Mouse (Mus musculus) stomach, embryonic 14.5 days (tissue): Measurements from ENCODE around the gene Dnase1l2. TPM values are rescaled to one million over a fixed set of nuclear protein-coding genes. Genes with fewer than 3 reads are reported as not detected.
A peak's percentile ranks its signal among the peaks of the same experiment; 100 is the strongest.

Experiments
- ATAC-seq: fragments of 200-750 bp; cut with Nextera tagmentation; 2 replicates; pipeline ENCODE4 v1.8.0; 2017; ENCODE audit warnings: low read depth, moderate TSS enrichment; ENCODE audit not compliant: insufficient number of reproducible peaks, insufficient read depth, low FRiP score
- H3K27ac ChIP-seq: fragments of 300-500 bp; sonication (generic); 2 replicates; pipeline ENCODE4 v1.5.1; 2014; ENCODE audit warnings: mild to moderate bottlenecking, low read length, moderate library complexity, mixed read lengths
- H3K27me3 ChIP-seq: fragments of 300-500 bp; sonication (generic); 2 replicates; pipeline ENCODE4 v1.6.1; 2014; ENCODE audit warnings: low read length, control low read depth, mixed read lengths; ENCODE audit not compliant: control insufficient read depth, insufficient read depth
- H3K36me3 ChIP-seq: fragments of 300-500 bp; sonication (generic); 2 replicates; pipeline ENCODE4 v1.6.1; 2014; ENCODE audit warnings: mild to moderate bottlenecking, control low read depth, low read length, moderate library complexity, mixed read lengths; ENCODE audit not compliant: control insufficient read depth, insufficient read depth
- H3K4me1 ChIP-seq: fragments of 300-500 bp; sonication (generic); 2 replicates; pipeline ENCODE4 v1.6.1; 2014; ENCODE audit warnings: low read length, control low read depth, mixed read lengths; ENCODE audit not compliant: control insufficient read depth, insufficient read depth
- H3K4me2 ChIP-seq: fragments of 300-500 bp; sonication (generic); replicated peaks from 2 replicates; pipeline ENCODE4 v1.6.1; 2014; ENCODE audit warnings: low read depth, low read length, control low read depth
- H3K4me3 ChIP-seq: fragments of 300-500 bp; sonication (generic); 2 replicates; pipeline ENCODE4 v1.5.1; 2014; ENCODE audit warnings: low read depth, low read length, control low read depth
- H3K9ac ChIP-seq: fragments of 300-500 bp; sonication (generic); replicated peaks from 2 replicates; pipeline ENCODE4 v1.6.1; 2014; ENCODE audit warnings: low read depth, mild to moderate bottlenecking, control low read depth, low read length, moderate library complexity, mixed read lengths
- H3K9me3 ChIP-seq: fragments of 300-500 bp; sonication (generic); 2 replicates; pipeline ENCODE4 v1.6.1; 2016; ENCODE audit warnings: low read depth, low read length, control low read depth; ENCODE audit not compliant: control insufficient read depth
- WGBS: fragments of 180-500 bp; shearing (Covaris S2); extraction: QIAGEN DNeasy Blood & Tissue Kit; methylation state at CpG from one replicate; pipeline ENCODE4 v1.1.7; 2014; 5-methylcytosine and 5-hydroxymethylcytosine counted together
- polyA plus RNA-seq: library from polyadenylated mRNA; unstranded; fragments of >200 nt; fragmentation: Nextera tagmentation; extraction: Ambion mirVana; gene quantifications from 2 replicates; pipeline ENCODE4 v1.2.1, GENCODE M21; 2014

Dnase1l2 gene
- polyA plus RNA-seq, 1 experiment from 2014 or later = 2.6 TPM

- no peak for ATAC-seq
- Histone ChIP-seq H3K36me3 (peaks cover 10% of the 10 kb centered on the region), H3K27me3 (no peaks in the 10 kb centered on the region), H3K4me1 (peaks cover 9% of the 10 kb centered on the region), H3K27ac (no peak overlapping the region), H3K9ac (no peak overlapping the region), H3K4me2 (no peak overlapping the region), H3K9me3 (no peaks in the 10 kb centered on the region), H3K4me3 (no peak overlapping the region)
- WGBS = 92% methylated on average over 20 of the region's 20 CpGs
Measured at GRCm38 (mm10) chr17:24481027-24481815, 38.3 kb upstream of the Dnase1l2 start.

- Histone ChIP-seq H3K4me1 (peaks cover 6% of the 10 kb centered on the region), H3K27ac (peak overlapping the region; percentile 46), H3K4me3 (no peak overlapping the region), H3K27me3 (no peaks in the 10 kb centered on the region), H3K4me2 (peak overlapping the region; percentile 12), H3K9me3 (no peaks in the 10 kb centered on the region), H3K36me3 (peaks cover 18% of the 10 kb centered on the region), H3K9ac (no peak overlapping the region)
- ATAC-seq = no peak
- 45% methylated on average over 3 of the region's 3 CpGs for WGBS
Measured at GRCm38 (mm10) chr17:24480201-24480826, 37.4 kb upstream of the Dnase1l2 start.

GRCm38 (mm10) chr17:24479431-24479830, 36.5 kb upstream of the Dnase1l2 start:
- Histone ChIP-seq H3K4me1 (peaks cover 6% of the 10 kb centered on the region), H3K27ac (no peak overlapping the region), H3K27me3 (no peaks in the 10 kb centered on the region), H3K4me2 (peak overlapping the region; percentile 32; the same call in 1 of the 2 replicates), H3K36me3 (peaks cover 22% of the 10 kb centered on the region), H3K9ac (no peak overlapping the region), H3K4me3 (peak overlapping the region; percentile 62), H3K9me3 (no peaks in the 10 kb centered on the region)
- WGBS = 8% methylated on average over 1 of the region's 1 CpGs
- no peak for ATAC-seq

- peak; percentile 91 for ATAC-seq
- H3K4me2 ChIP-seq = peak within 1 kb of the TSS; percentile 49
- H3K27me3 ChIP-seq = no peaks in the 10 kb centered on the region
- H3K36me3 ChIP-seq = peaks cover 22% of the 10 kb centered on the region
- WGBS = under 1% methylated on average over 48 of the region's 48 CpGs
- H3K4me1 ChIP-seq = peaks cover 6% of the 10 kb centered on the region
- H3K4me3 ChIP-seq = peak within 1 kb of the TSS; percentile 62
- H3K9me3 ChIP-seq = no peaks in the 10 kb centered on the region
- peak within 1 kb of the TSS; percentile 51 for H3K9ac ChIP-seq
- peak within 1 kb of the TSS; percentile 95 for H3K27ac ChIP-seq
Measured at GRCm38 (mm10) chr17:24478663-24479380, 35.9 kb upstream of the Dnase1l2 start, which contains the start of gene Mlst8. Gene Mlst8, minus strand, starts transcription at chr17:24479078.

GRCm38 (mm10) chr17:24477985-24478600, 35.2 kb upstream of the Dnase1l2 start:
- 42% methylated on average over 11 of the region's 11 CpGs for WGBS
- H3K36me3 ChIP-seq = peaks cover 24% of the 10 kb centered on the region
- peak overlapping the region; percentile 51 for H3K9ac ChIP-seq
- peak overlapping the region; percentile 49 for H3K4me2 ChIP-seq
- peaks cover 11% of the 10 kb centered on the region for H3K4me1 ChIP-seq
- H3K27ac ChIP-seq = no peak overlapping the region
- H3K27me3 ChIP-seq = no peaks in the 10 kb centered on the region
- H3K9me3 ChIP-seq = no peaks in the 10 kb centered on the region
- peak; percentile 7; the same call in 1 of the 2 replicates for ATAC-seq
- H3K4me3 ChIP-seq = peak overlapping the region; percentile 62

GRCm38 (mm10) chr17:24477053-24477984, 34.4 kb upstream of the Dnase1l2 start:
- Histone ChIP-seq H3K9me3 (no peaks in the 10 kb centered on the region), H3K27ac (no peak overlapping the region), H3K27me3 (no peaks in the 10 kb centered on the region), H3K4me1 (peaks cover 18% of the 10 kb centered on the region), H3K4me2 (peak overlapping the region; percentile 49), H3K9ac (0 out of 2 replicates have a peak overlapping the region, but pooled peaks have one; percentile 51), H3K4me3 (no peak overlapping the region), H3K36me3 (peaks cover 26% of the 10 kb centered on the region)
- ATAC-seq = no peak
- WGBS = 93% methylated on average over 20 of the region's 20 CpGs

- Histone ChIP-seq H3K4me3 (no peak overlapping the region), H3K27me3 (no peaks in the 10 kb centered on the region), H3K9me3 (no peaks in the 10 kb centered on the region), H3K36me3 (peaks cover 26% of the 10 kb centered on the region), H3K4me2 (no peak overlapping the region), H3K9ac (no peak overlapping the region), H3K27ac (no peak overlapping the region), H3K4me1 (peaks cover 29% of the 10 kb centered on the region)
- no peak for ATAC-seq
- 95% methylated on average over 10 of the region's 10 CpGs for WGBS
Measured at GRCm38 (mm10) chr17:24476022-24476776, 33.3 kb upstream of the Dnase1l2 start.
